Mouse (Mus musculus) layer of hippocampus, postnatal 25 days (tissue): Measurements from ENCODE around the gene Cntnap1. TPM values are rescaled to one million over a fixed set of nuclear protein-coding genes. Genes with fewer than 3 reads are reported as not detected.
A peak's percentile ranks its signal among the peaks of the same experiment; 100 is the strongest.
"Not testable (repeated sequence)": the region's sequence is repeated elsewhere in the genome, so short reads cannot be mapped to it uniquely, and the experiment has no call there.

Source experiments
- DNase-seq, 2 experiments: peaks; one replicate each; pipeline ENCODE4 v3.0.0; 2022; ENCODE audit warnings: mixed read lengths in 2 of 2, low spot score in 1 of 2; ENCODE audit errors: extremely low spot score in 1 of 2
- total RNA-seq, 2 experiments: library from RNA; stranded (reverse); gene quantifications; 2 replicates each; pipeline ENCODE4 v1.2.3; 2021

The Cntnap1 gene
- 100 to 1,000 TPM; 158 to 169 TPM for total RNA-seq

GRCm38 (mm10) chr11:101170354-101170810 is at the start of gene Cntnap1:
Gene Cntnap1, plus strand, starts transcription at chr11:101170523.
- peak in 1 of 2 experiments; percentile 13 for DNase-seq

- no peak for DNase-seq
These were observed 49.7 kb upstream of the Cntnap1 start for GRCm38 (mm10) chr11:101120545-101121188.

GRCm38 (mm10) chr11:101124494-101124893 is 45.8 kb upstream of the Cntnap1 start:
- not testable (repeated sequence) for DNase-seq

DNA sequence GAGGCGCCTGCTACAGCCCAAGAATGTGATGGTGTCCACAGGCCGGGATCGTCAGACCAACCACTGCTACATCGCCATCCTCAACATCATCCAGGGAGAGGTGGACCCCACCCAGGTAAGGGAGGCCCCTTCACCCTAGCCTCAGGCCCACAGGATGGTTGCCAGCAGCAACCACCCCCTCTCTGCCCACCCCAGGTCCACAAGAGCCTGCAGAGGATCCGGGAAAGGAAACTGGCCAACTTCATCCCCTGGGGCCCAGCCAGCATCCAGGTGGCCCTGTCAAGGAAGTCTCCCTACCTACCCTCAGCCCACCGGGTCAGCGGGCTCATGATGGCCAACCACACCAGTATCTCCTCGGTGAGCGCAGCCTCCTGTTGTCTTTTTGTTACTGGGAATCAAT is 45.3 kb upstream of the Cntnap1 start:
- not testable (repeated sequence) for DNase-seq

GRCm38 (mm10) chr11:101127075-101127474 is 43.2 kb upstream of the Cntnap1 start:
- no peak for DNase-seq

DNA sequence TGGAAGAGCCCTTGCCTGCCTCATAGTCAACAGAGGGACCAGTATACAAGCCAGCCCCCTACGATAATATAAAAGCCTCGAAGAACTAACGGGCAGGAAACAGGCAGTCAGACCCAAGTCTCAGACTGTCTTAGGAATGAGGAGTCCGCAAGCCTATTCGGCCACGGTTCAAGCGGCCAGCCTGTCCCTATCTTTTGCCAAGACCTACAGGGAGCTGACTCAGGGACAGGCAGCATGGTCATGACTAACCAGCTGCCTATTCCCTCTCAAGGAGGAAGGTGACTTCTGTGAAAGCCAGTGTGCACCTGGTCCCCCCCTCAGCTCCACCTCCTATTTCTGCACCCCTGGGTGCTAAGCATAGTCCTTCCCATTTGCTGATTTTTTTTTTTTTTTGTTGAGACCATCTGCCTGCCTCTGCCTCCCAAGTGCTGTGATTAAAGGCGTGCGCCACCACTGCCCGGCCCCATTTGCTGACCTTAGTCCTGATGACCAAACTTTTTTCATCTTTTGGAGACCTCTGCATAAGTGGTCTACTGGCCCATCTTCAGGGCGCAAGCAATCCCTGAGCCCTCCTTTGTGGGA is 41.2 kb upstream of the Cntnap1 start:
- DNase-seq: no peak

DNA sequence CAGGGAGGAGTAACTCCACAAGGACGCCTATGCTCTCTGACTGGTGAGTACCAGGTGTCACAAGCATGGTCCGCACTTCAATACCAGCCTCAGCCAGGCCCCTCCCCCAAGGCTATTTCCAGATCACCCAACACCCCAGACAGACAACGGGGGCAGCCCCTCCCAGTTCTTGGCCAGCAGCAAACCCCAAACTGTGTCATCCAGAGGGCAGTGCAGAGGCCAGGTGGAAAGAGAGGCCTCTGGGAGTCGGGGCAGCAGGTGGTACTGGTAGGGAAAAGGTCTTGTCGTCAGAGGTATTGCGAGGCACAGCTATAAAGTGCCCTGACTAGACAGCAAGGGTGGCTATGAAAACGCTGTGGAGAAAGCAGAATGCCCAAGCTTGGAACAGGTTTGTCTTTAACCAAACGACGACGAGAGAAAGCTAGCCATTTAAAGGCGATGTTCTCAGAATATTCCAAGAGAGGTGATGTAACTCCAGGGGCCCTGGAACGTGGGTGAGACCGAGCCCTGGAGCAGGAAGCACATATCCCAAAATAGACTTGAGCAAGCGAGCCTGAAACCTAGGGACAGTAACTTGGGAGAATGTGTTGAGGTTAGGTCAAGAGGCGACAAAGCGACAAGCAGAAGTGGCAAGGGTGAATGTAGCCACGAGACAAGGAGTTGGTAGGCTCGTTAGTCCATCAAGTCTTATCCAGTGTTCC is 40.1 kb upstream of the Cntnap1 start:
- DNase-seq: no peak

DNA sequence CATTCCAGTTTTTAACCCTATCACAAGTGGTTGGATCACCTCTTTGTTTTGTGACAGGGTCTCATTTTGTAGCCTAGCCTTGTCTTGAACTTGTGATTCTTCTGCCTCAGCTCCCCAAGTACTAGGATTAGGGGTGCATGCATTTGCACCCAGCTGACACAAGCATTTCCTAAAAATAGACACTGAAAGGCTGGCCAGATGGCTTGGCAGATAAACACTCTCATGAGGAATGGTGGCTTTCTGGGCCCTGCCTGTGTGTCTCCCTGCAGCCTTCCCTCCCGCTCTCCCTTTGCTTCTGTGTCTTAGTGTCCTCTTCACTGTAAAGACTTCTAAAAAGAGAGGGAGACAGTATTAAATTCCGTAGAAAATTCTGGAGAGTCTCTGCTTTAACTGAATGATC is 39.1 kb upstream of the Cntnap1 start:
- no peak for DNase-seq

- no peak for DNase-seq
These were observed 38.6 kb upstream of the Cntnap1 start for GRCm38 (mm10) chr11:101131701-101132100.

DNA sequence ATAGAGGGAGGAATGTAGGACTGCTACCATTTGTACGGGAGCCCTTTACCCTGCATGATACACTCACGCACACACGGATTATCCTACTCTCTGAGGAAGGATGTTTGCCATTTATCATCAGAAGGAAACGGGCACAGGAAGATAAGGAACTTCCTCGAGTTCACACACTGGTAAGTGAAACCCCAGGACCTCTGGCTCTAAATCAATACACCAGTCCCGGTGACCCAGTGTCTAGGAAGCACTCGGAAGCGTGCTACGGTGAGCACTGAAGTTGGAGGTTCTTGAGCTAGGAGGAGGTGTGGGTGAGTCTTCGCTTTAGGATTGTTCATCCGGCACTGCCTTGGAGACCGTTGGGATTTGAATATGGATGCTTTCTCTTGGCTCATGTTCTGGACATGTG is 37.3 kb upstream of the Cntnap1 start:
- DNase-seq: no peak

DNA sequence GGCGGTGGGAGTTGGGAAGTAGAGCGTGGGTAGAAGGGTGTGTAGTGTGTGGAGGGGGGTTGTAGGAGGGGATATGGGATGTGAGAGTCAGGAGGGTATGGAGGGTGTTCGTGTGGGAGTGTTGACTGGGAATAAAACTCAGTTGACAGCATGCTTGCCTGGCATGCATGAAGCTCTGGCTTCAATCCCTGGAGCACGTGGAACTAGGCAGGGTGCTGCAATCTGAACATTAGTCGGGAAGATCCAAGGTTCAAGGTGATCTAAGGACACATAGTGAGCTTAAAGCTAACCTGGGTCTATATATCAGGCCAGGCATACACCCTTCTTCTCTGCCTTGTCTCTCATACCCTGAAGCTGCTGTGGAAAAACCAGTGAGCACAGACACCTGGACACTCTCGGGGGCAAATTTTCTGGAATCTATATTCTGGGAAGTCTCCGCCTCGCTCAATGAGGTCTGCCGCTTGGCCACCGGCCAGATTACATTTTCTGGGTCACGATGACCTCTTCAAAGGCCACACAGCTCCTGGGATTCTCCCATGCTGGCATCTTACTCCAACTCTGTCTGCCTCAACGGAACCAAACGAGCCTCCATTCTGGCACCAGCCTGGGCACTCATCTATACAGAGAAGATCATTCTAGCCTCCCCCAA is 36.0 kb upstream of the Cntnap1 start:
- DNase-seq: no peak

- no peak for DNase-seq
These were observed 33.3 kb upstream of the Cntnap1 start for GRCm38 (mm10) chr11:101137000-101137399.

DNA sequence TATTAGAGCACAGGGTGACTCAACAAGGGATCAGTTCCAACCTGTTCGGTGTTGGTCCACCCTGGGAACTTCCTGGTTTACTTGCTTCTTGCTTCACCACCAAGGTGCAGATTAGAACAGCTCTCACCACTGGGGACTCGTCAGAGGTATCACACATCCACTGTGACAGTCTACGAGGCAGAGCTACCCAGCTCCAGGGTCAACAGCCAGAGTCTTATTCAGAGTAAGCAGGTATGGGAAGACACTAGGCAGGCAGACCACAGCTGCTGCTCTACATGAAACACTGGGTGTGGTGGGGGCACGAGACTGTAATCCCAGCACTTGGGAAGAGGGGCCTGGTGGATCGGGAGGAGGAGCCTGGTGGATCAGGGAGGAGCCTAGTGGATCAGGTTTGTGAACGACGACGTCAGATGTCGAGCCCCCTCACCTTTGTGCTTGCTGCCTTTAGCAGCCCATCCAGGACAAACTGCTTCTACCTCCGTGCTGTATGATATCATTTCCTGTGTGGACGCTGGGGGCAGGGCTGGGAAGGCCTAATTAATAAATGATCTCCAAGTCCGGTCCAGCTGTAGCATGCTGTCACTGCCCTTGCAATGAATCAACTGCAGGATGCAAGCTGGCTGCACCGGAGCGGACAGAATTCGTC is 31.7 kb upstream of the Cntnap1 start:
- DNase-seq: no peak

DNA sequence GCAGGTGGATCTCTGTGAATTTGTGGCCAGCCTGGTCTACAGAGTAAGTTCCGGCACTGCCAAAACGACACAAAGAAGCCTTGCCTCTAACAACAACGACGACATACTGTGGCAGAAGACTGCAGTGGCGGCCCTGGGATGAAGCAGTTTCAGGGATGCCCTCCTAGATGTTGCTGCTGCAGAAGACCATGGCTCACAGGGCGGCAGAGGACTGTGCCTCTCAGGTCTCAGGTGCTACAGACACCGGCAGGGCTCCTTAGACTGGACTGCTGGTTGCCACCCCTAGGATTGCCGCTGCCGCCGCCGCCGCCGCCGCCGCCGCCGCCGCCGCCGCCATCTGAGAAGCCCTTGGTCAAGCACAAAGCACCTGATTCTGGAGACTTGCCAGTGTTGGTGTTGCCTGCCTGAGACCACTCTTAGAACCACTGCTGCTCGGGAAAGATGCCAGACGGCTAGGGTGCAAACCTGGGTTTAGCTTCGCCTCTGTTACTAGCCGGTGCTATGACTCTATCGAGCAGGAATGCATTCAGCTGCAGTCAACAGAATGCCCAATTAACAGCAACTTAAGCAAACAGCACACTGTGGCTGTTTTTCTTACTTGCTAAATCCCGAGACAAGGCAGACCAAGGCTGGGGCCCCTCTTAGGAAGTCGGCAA is 30.0 kb upstream of the Cntnap1 start:
- no peak for DNase-seq

DNA sequence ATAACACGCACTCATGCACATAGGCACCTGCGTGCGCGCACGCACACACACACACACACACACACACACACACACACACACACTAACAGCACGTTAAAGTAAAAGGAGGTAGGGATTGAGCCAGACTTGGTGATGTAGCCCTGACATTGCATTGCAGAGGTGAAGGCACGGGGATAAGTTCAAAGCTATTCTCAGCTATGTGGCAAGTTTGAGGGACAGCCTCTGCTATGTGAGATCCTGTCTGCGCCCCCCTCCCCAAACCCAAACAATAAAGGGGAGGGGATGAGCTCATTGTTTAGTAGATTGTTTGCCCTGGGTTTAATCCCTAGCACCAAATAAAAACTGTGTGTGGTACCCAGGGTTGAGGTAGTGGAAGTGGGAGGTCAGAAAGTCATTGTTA is 29.2 kb upstream of the Cntnap1 start:
- no peak for DNase-seq

DNA sequence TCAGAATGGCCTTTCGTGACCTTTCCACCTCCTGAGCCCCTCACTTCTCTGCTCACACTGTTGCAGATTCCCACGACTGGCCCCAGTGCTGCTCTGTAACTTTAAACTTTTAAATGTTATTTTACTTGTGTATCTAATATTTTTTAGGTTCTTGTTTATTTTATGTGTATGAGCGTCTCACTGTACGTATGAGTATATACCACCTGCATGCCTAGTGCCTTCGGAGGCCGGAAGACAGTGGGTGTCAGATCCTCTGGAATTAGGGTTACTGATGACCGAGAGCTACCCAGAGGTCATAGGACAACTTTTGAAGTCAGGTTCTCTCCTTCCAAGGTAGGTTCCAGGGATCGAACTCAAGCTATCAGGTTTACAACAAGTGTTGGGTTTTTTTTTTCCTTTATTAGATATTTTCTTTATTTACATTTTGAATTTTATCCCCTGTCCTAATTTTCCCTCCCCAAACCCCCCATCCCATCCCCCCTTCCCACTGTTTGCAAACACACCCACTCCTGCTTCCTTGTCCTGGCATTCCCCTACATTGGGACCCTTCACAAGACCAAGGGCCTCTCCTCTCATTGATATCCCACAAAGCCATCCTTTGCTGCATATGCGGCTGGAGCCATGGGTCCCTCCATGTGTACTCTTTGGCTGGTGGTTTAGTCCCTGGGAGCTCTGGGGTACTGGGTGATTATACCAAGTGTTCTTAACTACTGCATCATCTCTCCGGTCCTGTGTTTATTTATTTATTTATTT is 27.9 kb upstream of the Cntnap1 start:
- no peak for DNase-seq

DNA sequence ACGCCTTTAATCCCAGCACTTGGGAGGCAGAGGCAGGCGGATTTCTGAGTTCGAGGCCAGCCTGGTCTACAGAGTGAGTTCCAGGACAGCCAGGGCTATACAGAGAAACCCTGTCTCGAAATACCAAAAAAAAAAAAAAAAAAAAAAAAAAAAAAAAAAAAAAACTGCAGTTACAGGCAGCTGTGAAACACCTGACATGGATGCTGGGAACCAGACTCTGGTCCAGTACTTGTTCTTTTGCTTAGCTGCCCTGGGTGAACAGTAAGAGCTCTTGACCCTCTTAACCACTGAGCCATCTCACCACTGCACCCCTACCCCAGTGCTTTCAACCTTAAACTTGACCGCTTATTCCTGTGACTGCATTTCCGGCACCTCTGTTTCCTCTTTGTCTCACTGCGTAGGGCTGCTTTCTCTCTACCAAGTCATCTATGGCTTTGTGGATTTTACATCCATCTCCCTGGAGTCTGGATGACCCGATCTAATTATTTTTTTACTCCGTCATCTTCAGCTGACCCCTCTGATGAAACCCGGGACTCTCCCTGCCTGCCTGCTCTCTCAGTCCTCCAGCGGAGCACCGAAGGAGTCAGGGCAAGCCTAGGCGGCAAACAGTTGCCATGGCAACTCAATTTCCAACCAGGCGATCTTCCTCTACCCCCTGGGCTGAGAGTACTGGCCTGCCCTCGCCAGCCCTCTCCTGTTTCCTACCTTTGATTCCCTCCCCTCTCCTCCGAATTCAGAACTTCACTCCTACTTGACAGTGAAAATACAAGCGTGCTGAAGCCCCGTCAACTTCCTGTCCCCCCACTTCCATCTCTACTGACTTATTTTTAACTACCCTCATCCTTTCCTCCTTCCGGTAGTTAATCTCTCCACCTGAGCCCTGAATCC is 26.7 kb upstream of the Cntnap1 start:
- DNase-seq: no peak

GRCm38 (mm10) chr11:101146377-101146776 is 23.9 kb upstream of the Cntnap1 start:
- no peak for DNase-seq

GRCm38 (mm10) chr11:101148751-101149150 is 21.6 kb upstream of the Cntnap1 start:
- no peak for DNase-seq
